Mouse (Mus musculus) hindbrain, embryonic 15.5 days (tissue): ENCODE data around the gene Ino80b. TPM values are rescaled to one million over a fixed set of nuclear protein-coding genes. Genes with fewer than 3 reads are reported as not detected.

Source experiments
- microRNA counts: library from miRNA; unstranded; fragments of <30 nt; microRNA quantifications from one replicate; lab custom pipeline; 2016
- microRNA-seq: library from miRNA; unstranded; fragments of <30 nt; microRNA quantifications from one replicate; pipeline ENCODE4, GENCODE M21; 2016
- polyA plus RNA-seq: library from polyadenylated mRNA; unstranded; fragments of >200 nt; fragmentation: Nextera tagmentation; extraction: Ambion mirVana; gene quantifications from 2 replicates; pipeline ENCODE4 v1.2.1, GENCODE M21; 2015

Gene Ino80b
- polyA plus RNA-seq, 1 experiment from 2014 or later = 16.3 TPM

MicroRNAs encoded within 50 kb of the gene (microRNA counts, 519-probe panel; counts per million panel counts)
- not detected for microRNA mmu-miR-3470a+mmu-miR-3470b (lab: Ali Mortazavi, UCI)

Small RNAs within 50 kb of the gene (microRNA-seq; reads per million reads assigned to microRNA genes)
- not detected for gene Mir3470a

Other genes with a start within 250 kb of the Ino80b start
- 22.5 and 22.7 TPM in 2 replicates for gene Sema4f, start 185.7 kb downstream of the Ino80b start, polyA plus RNA-seq
- gene M1ap, start 178.5 kb downstream of the Ino80b start, polyA plus RNA-seq = 0.61 TPM in 1 of 2 replicates, not detected in the other
- gene Dok1, start 92.0 kb downstream of the Ino80b start, polyA plus RNA-seq = 1.7 and 2.6 TPM in 2 replicates
- gene Loxl3, start 91.3 kb downstream of the Ino80b start, polyA plus RNA-seq = 6.6 and 6.7 TPM in 2 replicates
- 168 and 186 TPM in 2 replicates for gene Aup1, start 70.9 kb downstream of the Ino80b start, polyA plus RNA-seq
- 78.3 and 79.8 TPM in 2 replicates for gene Htra2, start 70.2 kb downstream of the Ino80b start, polyA plus RNA-seq
- 0.62 and 0.75 TPM in 2 replicates for gene Dqx1, start 67.6 kb downstream of the Ino80b start, polyA plus RNA-seq
- 1.2 TPM in 1 of 2 replicates, not detected in the other for gene Tlx2, start 55.1 kb downstream of the Ino80b start, polyA plus RNA-seq
- gene Pcgf1, start 47.6 kb downstream of the Ino80b start, polyA plus RNA-seq = 45.8 and 45.9 TPM in 2 replicates
- gene Lbx2, start 39.1 kb downstream of the Ino80b start, polyA plus RNA-seq = not detected in 2 replicates
- gene Ccdc142, start 23.8 kb downstream of the Ino80b start, polyA plus RNA-seq = 5.9 and 6.8 TPM in 2 replicates
- gene Gm42688, start 23.8 kb downstream of the Ino80b start, polyA plus RNA-seq = 5.5 and 6.0 TPM in 2 replicates
- 113 and 124 TPM in 2 replicates for gene Mrpl53, start 16.4 kb downstream of the Ino80b start, polyA plus RNA-seq
- gene Mogs, start 9.9 kb downstream of the Ino80b start, polyA plus RNA-seq = 22.8 and 27.2 TPM in 2 replicates
- gene Wbp1, start 3.9 kb downstream of the Ino80b start, polyA plus RNA-seq = 155 and 161 TPM in 2 replicates
- gene Rtkn, start 10.0 kb upstream of the Ino80b start, polyA plus RNA-seq = 14.9 and 17.8 TPM in 2 replicates
- gene Wdr54, start 31.0 kb upstream of the Ino80b start, polyA plus RNA-seq = 17.8 and 19.3 TPM in 2 replicates
- gene 1700003E16Rik, start 31.0 kb upstream of the Ino80b start, polyA plus RNA-seq = 9.7 and 9.8 TPM in 2 replicates
- 148 and 160 TPM in 2 replicates for gene Dctn1, start 40.5 kb upstream of the Ino80b start, polyA plus RNA-seq
- gene Slc4a5, start 94.4 kb upstream of the Ino80b start, polyA plus RNA-seq = 2.2 and 2.8 TPM in 2 replicates
- 28.9 and 32.8 TPM in 2 replicates for gene Mthfd2, start 200.5 kb upstream of the Ino80b start, polyA plus RNA-seq
- gene Mob1a, start 200.6 kb upstream of the Ino80b start, polyA plus RNA-seq = 22.9 and 24.6 TPM in 2 replicates
- gene Bola3, start 223.7 kb upstream of the Ino80b start, polyA plus RNA-seq = 60.3 and 67.6 TPM in 2 replicates